Mouse (Mus musculus) thymus, postnatal 0 days (tissue): ENCODE data around the gene Slc5a4a. TPM values are rescaled to one million over a fixed set of nuclear protein-coding genes. Genes with fewer than 3 reads are reported as not detected.

ENCODE experiments used
- DNase-seq: peaks from one replicate; pipeline ENCODE4 v3.0.0-alpha.2; 2015; ENCODE audit warnings: low spot score
- polyA plus RNA-seq: library from polyadenylated mRNA; unstranded; fragments of >200 nt; fragmentation: Nextera tagmentation; extraction: Ambion mirVana; gene quantifications from 2 replicates; pipeline ENCODE4 v1.2.1, GENCODE M21; 2015

The Slc5a4a gene
- polyA plus RNA-seq: not detected in 2 replicates

DNA sequence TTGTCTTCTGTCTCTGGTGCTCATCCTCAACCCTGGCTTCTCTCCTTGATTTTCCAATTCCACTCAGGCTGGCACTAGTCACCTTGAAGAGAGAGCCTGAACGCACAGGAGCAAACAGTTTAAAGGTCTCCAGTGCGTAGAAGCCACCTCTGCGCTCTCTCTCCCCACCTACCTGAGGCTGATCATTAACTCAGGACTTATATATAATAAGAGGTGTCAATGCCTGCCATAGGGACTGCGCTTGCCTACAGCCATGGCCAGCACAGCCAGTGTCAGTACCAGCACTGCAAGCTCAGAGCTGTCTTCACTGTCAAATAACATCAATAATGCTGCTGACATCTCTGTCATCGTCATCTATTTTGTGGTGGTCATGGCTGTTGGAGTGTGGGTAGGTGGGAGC, at the start of gene Slc5a4a:
Slc5a4a (plus strand) TSS at position 174 of the 400 bp plus-strand sequence.
- DNase-seq: no peak

DNA sequence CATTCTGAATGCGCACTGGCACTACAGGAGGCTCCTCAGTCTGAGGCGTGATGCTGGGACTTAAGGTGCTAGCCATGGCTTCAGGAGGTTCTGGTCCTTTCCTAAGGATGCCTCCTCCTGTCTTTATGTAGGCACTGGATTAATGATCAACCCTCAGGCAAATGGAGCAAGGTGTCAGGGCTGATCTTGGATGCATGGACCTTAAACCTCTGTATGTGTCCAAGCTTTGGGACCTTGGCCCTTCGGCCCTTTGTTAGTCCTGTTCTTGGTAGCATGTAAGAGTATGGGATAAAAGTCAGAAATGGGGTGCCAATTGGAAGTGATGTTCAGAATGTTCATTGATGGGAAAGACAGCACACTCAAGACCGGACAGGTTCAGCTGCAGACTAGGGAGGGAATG, 36.4 kb upstream of the Slc5a4a start, which contains the start of gene Slc5a4b:
Slc5a4b (minus strand) TSS at position 101 of the 400 bp plus-strand sequence.
- no peak for DNase-seq

DNA sequence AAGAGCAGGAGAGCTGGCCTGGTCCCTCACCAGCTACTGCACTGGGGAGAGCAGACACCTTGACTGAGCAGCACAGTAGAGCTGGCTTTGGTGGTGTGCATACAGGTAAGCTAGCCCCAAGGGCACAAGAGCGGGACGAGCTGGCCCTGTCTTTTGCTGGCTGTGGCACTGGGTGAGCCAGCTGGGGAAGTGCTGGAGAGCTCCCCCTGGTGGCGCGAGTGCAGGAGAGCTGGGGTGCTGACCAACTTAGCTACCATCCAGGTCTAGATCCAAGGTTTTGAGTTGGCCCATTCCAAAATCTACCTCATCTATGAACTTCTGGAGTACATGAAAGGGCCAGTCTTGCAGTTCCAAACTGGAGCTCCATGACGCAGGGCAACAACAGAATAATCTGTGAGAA, 29.3 kb upstream of the Slc5a4a start:
- peak; percentile 60 for DNase-seq

DNA sequence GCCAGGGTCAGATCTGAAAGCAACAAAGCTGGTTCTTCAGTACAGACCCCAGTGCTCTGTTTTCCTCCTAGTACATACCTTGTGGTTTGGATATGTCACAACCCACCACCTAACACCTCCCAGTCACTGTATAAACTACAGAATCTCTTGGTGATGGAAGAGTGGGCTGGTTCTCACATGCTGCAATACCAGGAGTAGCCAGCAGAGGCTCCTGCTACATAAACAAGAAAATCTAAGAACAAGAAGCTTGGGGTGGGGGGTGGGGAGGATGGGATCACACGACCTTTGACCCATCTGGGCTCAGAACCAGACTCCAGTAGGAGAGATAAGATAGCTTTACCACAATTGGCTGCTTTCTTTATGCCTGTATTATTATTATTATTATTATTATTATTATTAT, 28.5 kb upstream of the Slc5a4a start:
- peak; percentile 46 for DNase-seq

DNA sequence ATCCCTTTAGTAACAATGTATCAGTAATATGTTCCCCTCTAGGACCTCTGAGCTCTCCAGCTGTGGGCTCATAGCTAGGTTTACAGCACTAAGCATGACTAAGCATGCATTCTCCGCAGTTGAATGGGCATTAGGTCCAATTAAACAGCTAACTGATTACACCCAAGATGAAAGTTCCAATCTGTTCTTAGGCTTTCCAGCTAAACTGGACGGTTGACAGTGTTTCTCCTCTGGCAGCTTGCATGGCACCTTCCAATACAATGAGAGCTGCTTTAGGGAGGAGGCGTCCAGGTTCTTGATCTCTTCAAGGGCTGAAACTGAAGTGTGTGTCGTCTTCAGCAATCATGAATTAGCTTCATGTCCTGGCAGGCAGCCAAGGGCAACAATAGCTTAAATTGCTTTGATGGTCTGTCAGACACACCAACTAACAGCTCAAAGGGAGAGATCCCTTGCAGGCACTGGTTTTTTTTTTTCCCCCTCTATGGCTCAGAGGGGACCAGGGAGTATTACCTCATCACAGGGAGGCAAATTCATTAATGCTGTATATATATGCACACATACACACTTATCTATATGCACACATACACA, 27.0 kb upstream of the Slc5a4a start:
- no peak for DNase-seq

DNA sequence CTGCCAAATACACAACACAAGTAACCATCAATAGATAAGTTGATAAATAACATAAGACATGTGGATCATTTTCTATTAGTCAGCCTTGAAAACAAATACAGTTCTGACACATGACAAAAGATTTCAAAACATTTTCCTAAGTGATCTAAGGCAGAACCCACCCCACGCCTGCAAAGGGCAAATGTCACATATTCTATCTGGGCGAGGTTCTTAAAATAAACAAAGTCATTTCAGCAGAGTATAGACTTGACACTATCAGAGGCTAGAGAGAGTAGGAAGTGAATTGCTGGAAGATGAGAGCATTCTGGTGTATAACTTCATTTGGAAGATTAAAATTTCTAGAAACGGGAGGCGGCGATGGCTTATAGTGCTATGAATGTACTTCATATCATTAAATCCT, 25.8 kb upstream of the Slc5a4a start:
- no peak for DNase-seq

DNA sequence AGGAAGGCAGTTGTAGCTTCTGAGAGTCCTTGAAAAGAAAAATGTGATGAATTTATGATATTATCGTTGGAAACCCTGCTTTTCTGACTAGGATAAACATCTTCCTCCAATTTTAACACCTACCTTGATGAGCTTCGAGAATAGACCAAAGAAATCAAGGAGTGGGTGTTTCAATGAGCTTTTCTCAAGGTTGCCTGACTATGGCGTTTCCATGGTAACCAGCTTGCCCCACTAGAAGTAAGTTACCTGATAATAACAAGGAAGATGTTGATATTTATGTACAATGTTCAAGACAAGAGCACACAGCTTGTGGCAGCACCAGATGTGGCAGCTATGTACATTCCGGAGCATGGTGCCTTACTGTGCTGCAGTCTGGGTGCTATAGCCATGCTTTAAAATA, 14.7 kb upstream of the Slc5a4a start:
- no peak for DNase-seq

DNA sequence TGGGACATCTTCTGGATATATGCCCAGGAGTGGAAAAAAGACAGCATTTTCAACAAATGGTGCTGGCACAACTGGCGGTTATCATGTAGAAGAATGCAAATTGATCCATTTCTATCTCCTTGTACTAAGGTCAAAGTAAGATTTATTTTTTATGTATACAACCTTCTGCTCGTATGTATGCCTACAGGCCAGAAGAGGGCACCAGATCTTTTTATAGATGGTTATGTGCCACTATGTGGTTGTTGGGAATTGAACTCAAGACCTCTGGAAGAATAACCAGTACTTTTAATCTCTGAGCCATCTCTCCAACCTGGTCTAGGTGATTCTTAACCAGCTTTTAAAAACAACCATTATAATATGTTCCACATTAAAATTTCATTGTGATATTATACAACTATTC, 10.9 kb upstream of the Slc5a4a start:
- DNase-seq: no peak

DNA sequence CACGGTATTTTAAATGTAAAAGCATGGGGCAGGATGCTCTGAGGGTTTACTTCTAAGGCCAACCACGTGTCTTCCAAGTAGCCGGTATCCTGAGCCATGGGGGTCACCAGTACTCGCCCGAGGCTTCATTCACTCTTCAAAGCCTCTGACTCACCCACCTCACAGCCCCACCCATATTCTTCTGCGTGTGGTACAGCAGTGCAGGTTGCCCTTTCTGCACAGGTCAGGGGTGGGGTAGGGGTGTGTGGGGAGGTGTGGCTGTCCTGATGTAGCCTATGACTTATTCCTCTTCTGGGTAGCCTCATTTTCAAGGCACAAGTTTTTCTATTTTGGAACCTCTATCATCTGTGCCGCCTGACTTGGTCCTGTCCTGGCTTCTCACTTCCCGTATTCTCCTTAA, 405 bp upstream of the Slc5a4a start:
- DNase-seq: no peak

DNA sequence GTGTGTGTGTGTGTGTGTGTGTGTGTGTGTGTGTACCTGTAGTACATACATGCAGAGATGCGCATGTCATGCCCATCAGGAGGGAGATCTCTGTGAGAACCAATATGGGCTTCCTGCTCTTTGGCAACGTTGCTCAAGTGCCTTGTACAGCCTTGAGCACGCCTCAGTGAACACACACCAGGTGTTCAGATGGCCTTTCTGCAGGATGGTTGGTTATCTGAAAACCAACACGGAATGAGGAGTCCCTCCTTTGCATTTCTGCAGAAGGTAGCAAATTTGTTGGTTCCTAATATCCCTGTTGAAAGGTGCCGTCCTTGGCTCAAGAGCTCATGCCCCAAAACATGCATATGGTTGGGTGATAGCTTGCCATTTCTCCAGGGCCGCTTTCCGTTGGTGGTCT, 8.7 kb downstream of the Slc5a4a start:
- no peak for DNase-seq

DNA sequence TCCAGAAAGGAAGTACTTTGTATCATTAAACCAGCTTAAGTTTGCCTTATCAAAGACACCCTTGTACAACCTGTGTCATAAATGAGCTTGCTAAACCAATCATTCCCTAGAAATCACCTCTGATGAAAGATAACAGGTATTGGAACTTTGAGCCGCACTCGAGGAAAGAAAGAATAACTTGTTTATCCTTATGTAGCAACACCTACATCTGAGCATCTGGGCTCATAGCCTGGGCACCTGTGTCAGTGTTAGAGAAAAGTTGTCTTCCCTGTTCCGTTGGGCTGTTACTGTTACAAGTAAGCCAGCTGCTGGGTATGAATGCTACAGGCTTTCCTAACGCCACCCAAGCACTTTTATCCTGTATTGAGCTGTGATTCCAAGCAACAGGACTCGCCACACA, 10.3 kb downstream of the Slc5a4a start:
- no peak for DNase-seq

DNA sequence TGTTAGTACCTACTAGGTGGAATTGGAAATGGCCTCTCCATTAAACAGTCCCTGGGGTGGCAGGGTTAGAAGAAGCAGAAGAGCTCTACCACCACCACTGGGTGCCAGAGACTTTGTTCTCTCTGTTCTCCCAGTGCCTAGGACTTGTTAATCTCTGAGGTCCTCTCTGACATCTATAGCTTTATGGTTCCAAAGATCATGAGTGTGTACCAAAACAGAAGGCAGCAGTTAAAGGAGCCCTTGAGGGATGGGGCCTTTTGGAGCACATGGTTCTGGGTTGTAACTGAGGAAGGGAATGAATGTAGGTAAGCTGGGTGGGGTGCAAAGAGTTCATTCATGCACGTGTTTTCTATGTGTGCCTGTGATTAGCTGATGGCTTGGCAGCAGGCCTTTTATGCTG, 10.8 kb downstream of the Slc5a4a start:
- DNase-seq: no peak

DNA sequence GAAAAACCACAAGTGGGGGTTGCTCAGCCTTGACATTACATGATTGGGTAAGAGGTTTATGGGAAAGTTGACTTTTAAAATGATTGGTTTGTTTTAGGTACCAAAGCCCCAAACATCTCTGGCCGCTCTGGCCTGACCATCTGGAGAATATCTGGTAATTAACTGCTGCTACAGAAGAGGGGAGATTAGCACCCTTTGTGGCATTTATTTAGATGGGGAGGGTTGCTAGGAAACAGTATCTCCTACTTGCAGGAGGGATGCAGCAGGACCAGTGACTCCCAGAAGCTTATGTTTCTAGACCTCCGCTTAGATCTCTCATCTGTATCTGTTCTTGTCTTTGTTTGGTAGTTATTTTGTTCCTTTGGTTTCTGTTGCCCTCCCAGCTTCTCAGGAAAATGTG, 27.6 kb downstream of the Slc5a4a start:
- DNase-seq: no peak

DNA sequence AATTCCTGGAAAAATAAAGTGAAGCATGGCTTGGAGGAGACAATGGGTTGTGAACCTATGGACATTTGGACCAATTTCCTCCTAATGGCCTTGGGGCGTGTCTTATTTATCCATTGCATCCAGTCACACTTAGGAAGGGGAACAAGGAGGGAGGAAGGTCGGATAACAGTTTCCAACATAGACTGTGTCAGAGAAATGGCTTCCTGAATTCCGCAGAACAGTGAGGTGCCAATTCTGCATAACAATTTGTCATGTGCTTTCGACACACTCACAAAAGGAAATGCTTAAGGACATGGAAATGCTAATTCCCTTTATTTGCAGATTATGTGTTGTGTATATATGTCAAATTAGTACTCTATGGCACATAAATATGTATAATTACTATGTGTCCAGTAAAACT, 38.0 kb downstream of the Slc5a4a start:
- DNase-seq: no peak

DNA sequence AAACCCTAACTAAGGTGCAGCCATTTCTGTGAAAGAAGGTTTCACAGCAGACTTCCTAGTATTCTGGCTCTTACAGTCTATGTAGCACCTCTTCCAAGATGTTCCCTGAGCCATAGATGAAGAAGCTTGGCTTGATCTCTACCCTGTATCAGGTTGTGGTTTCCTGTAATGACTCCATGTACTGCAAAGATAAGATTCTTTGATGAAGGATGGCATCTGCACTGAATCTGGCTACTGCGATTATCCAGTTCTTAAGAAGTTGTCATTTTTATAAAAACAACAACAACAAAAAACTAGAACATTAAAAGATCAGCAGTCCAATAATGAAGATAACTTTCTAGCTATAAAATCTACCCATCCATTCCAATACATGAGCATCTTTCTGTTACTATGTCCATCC, 40.8 kb downstream of the Slc5a4a start:
- DNase-seq: no peak

DNA sequence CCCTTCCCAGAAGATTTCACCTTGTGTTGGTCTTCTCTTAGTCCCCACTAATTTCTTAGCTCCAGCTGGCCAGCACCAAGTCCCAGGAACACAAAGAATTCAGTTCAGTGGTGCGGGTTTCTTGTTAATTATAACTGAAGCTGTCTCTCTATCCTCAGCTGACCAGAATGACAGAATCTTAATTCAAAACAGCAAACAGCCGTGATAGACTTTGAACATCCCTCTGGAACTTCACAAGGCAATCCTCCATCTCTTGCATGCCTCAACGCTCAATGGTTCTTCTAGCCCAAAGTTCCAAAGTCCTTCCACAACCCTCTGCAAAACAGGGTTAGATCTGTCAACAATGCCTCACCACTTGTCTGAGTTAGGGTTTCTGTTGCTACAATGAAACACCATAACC, 54.2 kb downstream of the Slc5a4a start:
- DNase-seq: no peak

DNA sequence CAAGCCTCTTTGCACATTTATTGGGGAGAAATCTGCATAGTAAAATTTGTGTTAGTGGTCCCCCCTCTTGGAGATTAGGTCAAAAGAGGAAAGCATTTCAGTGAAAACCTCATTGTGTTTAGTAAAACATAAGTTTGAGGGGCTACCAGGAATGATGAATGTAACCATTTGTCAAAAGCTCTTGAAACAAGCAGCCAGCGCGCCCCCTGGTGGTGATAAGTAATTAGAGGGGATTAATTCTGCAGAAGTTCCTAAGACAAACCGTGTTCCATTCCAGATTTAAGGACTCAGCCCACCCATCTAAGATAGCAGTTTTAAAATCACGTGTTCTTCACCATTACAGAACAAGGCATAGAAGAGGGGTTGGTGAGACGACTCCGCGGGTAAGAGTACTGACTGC, 54.7 kb downstream of the Slc5a4a start:
- peak; percentile 63 for DNase-seq

DNA sequence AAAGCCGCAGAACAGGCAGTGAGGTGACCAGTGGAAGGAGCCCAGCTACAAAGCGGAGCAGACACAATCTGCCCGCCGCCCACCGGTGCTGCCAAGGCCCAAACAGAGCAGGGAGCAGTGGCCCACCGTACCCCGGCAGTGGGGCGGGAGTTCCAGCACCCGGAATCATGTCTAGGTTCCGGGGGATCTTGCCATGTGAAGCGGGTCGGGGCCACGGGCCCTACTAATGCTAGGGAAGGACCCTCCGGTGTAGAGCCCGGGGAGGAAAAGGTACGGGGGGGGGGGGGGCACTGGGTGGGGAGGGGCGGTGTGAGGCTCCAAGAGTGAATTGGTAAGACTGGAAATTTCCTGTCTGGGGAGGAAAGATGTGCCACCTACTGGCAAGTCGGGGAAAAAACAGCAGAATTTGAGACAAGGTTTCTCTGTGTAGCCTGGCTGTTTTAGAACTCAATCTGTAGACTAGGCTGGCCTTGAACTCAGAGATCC, 56.6 kb downstream of the Slc5a4a start:
- peak; percentile 24 for DNase-seq

DNA sequence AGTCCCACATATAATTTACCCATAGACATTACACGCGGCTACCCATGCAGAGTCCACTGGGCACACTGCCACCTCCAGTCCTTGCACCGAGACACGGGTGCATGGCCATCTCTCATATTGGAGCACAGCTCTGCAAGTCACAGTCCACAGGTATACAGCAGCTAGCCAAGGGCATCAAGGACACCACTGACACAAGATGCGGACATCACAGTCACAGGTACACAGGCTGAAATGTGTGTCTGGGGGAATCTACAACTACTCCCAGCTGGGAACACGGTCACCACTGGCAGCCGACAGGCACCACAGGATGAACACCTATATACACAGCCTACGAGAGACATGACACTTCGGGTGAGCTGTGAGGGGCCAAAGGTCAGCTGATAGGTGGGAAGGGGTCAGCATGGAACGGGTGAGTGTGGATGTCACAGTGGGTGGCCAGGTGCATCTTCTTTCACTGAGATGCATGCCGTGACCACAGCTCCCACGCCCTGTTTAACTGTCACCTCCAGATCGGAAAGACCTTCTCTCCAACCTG, 60.1 kb downstream of the Slc5a4a start:
- DNase-seq: no peak

DNA sequence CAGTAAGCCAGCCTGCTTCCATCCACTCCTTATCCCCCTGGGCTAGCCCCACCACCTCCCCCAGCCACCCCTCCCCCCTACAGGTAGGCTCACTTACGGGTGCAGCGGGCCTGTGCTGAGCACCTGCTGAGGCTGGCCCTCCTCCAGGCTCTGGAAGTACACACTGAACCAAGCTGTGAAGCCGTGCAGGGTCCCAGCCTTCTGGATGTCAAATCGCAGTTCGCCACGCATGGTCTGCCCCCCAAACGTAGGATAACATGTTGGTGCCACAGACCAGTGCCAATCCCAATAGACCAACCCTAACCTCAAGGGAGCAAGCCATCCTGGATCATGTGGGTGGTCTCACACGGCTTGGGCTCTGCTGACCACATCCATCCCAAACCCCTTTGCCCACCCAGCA, 62.0 kb downstream of the Slc5a4a start:
- DNase-seq: no peak

DNA sequence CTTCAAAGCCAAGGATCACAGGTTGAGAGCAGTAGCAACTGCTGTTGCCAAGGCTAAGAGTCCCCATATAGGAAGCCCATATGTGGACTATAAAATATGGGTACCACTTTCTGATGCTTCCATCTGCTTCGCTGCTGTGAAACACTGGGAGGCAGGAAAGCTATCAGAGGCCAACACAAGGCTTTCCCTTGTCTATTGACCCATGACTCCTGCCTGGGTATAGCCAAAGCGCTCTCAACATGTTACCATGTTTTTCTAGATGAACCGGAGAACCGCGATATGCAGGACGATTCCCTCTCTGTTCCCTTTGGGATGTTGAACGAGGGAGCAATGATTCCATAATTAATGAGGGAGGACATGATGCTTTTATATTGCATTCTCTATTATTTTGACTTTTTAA, 63.6 kb downstream of the Slc5a4a start:
- DNase-seq: no peak

DNA sequence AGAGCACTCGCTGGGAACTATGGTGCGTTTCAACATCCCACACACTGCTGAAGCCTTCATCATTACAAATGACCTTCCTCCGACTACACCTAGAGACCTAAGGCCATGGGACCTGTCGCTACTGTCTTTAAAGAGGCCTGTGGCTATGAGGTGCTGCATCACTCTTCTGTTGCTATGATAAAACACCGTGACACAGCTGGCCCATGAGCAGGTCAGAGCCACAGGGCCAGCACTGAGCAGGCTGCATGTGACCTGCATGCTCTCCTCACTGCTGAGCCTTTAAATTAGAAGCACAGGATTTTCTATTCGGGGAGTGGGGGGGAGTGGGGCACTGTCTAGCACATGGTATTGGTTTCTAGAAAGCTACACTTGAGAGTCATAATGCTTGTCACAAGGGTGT, 64.9 kb downstream of the Slc5a4a start:
- DNase-seq: no peak

DNA sequence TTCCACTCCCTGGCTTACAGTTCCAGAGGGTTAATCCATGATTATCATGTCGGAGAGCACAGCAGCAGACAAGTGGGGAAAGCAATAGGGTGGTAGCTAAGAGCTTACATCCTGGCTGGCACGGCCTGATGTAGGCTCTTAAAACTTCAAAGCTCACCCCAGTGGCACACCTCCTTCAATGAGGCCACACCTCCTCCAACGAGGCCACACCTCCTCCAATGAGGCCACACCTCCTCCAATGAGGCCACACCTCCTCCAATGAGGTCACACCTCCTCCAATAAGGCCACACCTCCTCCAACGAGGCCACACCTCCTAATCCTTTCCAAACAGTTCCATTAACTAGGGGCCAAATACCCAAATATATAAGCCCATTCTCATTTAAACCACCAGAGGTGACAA, 66.9 kb downstream of the Slc5a4a start:
- DNase-seq: no peak

DNA sequence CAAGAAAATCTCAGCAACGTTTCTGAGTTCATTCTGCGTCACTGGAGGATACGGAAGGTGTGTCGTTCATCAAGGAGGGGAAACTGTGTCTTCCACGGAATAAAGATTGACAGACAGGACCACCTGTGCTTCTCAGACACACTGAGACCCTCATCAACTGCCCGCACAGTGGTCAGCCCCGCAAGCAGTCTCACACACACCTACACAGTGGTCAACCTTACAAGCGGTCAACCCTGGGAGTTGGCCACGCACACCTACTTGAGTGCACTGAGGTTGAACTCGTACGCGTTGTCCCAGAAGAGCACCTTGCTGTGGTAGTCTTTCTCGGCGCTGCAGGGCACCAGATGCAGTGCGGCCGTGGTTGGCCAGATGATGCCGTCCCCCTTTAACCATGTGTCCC, 69.8 kb downstream of the Slc5a4a start:
- DNase-seq: no peak
